Mouse (Mus musculus) myocyte (in vitro differentiated cells): ENCODE data around the gene Krt4.

Experiments
- MAX ChIP-seq: IDR thresholded peaks from one replicate; pipeline ENCODE4 v1.6.1; 2011; ENCODE audit warnings: low read depth, mild to moderate bottlenecking, control low read depth
- MYOD1 ChIP-seq, 3 experiments: IDR thresholded peaks; one replicate each; pipeline ENCODE4 v1.6.1; 2011; ENCODE audit warnings: control low read depth in 2 of 3, low read depth in 2 of 3, mild to moderate bottlenecking in 2 of 3, moderate library complexity in 1 of 3; ENCODE audit not compliant: insufficient read length in 2 of 3, control insufficient read depth in 1 of 3
- MYOG ChIP-seq, 3 experiments: IDR thresholded peaks; one replicate each; pipeline ENCODE4 v1.6.1; 2011; ENCODE audit warnings: control low read depth in 2 of 3, low read depth in 2 of 3, mild to moderate bottlenecking in 2 of 3; ENCODE audit not compliant: insufficient read length in 2 of 3, control insufficient read depth in 1 of 3, insufficient read depth in 1 of 3
- POLR2A ChIP-seq: IDR thresholded peaks from one replicate; pipeline ENCODE4 v1.6.1; 2011; ENCODE audit warnings: low read depth, mild to moderate bottlenecking, control low read depth, moderate library complexity; ENCODE audit not compliant: insufficient read length
- POLR2AphosphoS2 ChIP-seq: IDR thresholded peaks from one replicate; pipeline ENCODE4 v1.6.1; 2011; ENCODE audit warnings: low read depth, control low read depth; ENCODE audit not compliant: insufficient read length
- REST ChIP-seq: IDR thresholded peaks from one replicate; pipeline ENCODE4 v1.6.1; 2011; ENCODE audit warnings: mild to moderate bottlenecking, control low read depth, moderate library complexity; ENCODE audit not compliant: insufficient read depth, insufficient read length
- SRF ChIP-seq: IDR thresholded peaks from one replicate; pipeline ENCODE4 v1.6.1; 2011; ENCODE audit warnings: low read depth; ENCODE audit not compliant: control insufficient read depth, insufficient read length
- TCF12 ChIP-seq: IDR thresholded peaks from one replicate; pipeline ENCODE4 v1.6.1; 2011; ENCODE audit warnings: mild to moderate bottlenecking, control low read depth; ENCODE audit not compliant: poor library complexity, insufficient read depth, severe bottlenecking
- TCF3 ChIP-seq: IDR thresholded peaks from one replicate; pipeline ENCODE4 v1.6.1; 2011; ENCODE audit warnings: low read depth, control low read depth; ENCODE audit not compliant: insufficient read length
- USF1 ChIP-seq: IDR thresholded peaks from one replicate; pipeline ENCODE4 v1.6.1; 2011; ENCODE audit warnings: low read depth, mild to moderate bottlenecking, control low read depth, moderate library complexity

- TF ChIP-seq MAX (no peak), POLR2A (no peak), USF1 (no peak), MYOD1 (IDR thresholded peaks at IDR 0.05; ENCODE audit: control insufficient read depth in 1 of 3, insufficient read length in 2 of 3, low read depth in 2 of 3) (no peak), REST (no peak), POLR2AphosphoS2 (no peak), TCF12 (no peak), TCF3 (no peak), SRF (no peak), MYOG (IDR thresholded peaks at IDR 0.05; ENCODE audit: control insufficient read depth in 1 of 3, insufficient read depth in 1 of 3, insufficient read length in 2 of 3, low read depth in 2 of 3) (no peak)
These were observed 20.9 kb upstream of the Krt4 start for GRCm38 (mm10) chr15:101945430-101945829.
